Mouse (Mus musculus) NIH3T3 (cell line): ENCODE data around the gene Mast3.
"Not testable (repeated sequence)": the region's sequence is repeated elsewhere in the genome, so short reads cannot be mapped to it uniquely, and the experiment has no call there.

Source experiments
- DNase-seq: peaks from one replicate; pipeline ENCODE4 v3.0.0-alpha.2; 2012; ENCODE audit warnings: low read depth

Mast3 gene

GRCm38 (mm10) chr8:70834071-70834470, 29.2 kb upstream of the Mast3 start:
- no peak for DNase-seq

- no peak for DNase-seq
Observed at GRCm38 (mm10) chr8:70833520-70833919, 28.7 kb upstream of the Mast3 start.

- DNase-seq: no peak
Observed at GRCm38 (mm10) chr8:70833018-70833482, 28.2 kb upstream of the Mast3 start.

- no peak for DNase-seq
Observed at GRCm38 (mm10) chr8:70832371-70832770, 27.5 kb upstream of the Mast3 start.

GRCm38 (mm10) chr8:70831517-70831916, 26.7 kb upstream of the Mast3 start:
- DNase-seq: no peak

GRCm38 (mm10) chr8:70827796-70828195, 22.9 kb upstream of the Mast3 start:
- no peak for DNase-seq

GRCm38 (mm10) chr8:70827010-70827409, 22.2 kb upstream of the Mast3 start:
- DNase-seq: no peak

- DNase-seq: no peak
Observed at GRCm38 (mm10) chr8:70825816-70826215, 21.0 kb upstream of the Mast3 start.

- DNase-seq: no peak
Observed at GRCm38 (mm10) chr8:70823802-70824201, 18.9 kb upstream of the Mast3 start.

GRCm38 (mm10) chr8:70822594-70822993, 17.7 kb upstream of the Mast3 start:
- not testable (repeated sequence) for DNase-seq

GRCm38 (mm10) chr8:70821992-70822391, 17.1 kb upstream of the Mast3 start:
- DNase-seq: no peak

GRCm38 (mm10) chr8:70821399-70821962, 16.6 kb upstream of the Mast3 start:
- DNase-seq: peak; percentile 89

GRCm38 (mm10) chr8:70820101-70820935, 15.5 kb upstream of the Mast3 start:
- no peak for DNase-seq

- DNase-seq: no peak
Observed at GRCm38 (mm10) chr8:70816679-70817078, 11.8 kb upstream of the Mast3 start.

GRCm38 (mm10) chr8:70812885-70813284, 8.0 kb upstream of the Mast3 start:
- peak; percentile 81 for DNase-seq

- peak; percentile 66 for DNase-seq
Observed at GRCm38 (mm10) chr8:70812055-70812454, 7.2 kb upstream of the Mast3 start.

- DNase-seq: peak; percentile 36
Observed at GRCm38 (mm10) chr8:70810962-70811680, 6.3 kb upstream of the Mast3 start.

- no peak for DNase-seq
Observed at GRCm38 (mm10) chr8:70808955-70809701, 4.3 kb upstream of the Mast3 start.

- no peak for DNase-seq
Observed at GRCm38 (mm10) chr8:70808239-70808638, 3.4 kb upstream of the Mast3 start, which contains the start of gene Il12rb1. Il12rb1 (plus strand) TSS chr8:70808449.

GRCm38 (mm10) chr8:70807304-70807703, 2.5 kb upstream of the Mast3 start:
- no peak for DNase-seq

GRCm38 (mm10) chr8:70806541-70806940, 1.7 kb upstream of the Mast3 start:
- DNase-seq: no peak
